Mouse (Mus musculus) hindbrain, embryonic 14.5 days (tissue): Measurements from ENCODE around the gene Pds5b. TPM values are rescaled to one million over a fixed set of nuclear protein-coding genes. Genes with fewer than 3 reads are reported as not detected.

ENCODE experiments used
- ATAC-seq: fragments of 200-750 bp; cut with Nextera tagmentation; 2 replicates; pipeline ENCODE4 v1.8.0; 2017; ENCODE audit warnings: moderate number of reproducible peaks, mild to moderate bottlenecking, moderate TSS enrichment, moderate library complexity; ENCODE audit not compliant: low FRiP score
- DNase-seq: peaks from one replicate; pipeline ENCODE4 v3.0.0-alpha.2; 2015; ENCODE audit warnings: low spot score
- H3K27ac ChIP-seq: fragments of 300-500 bp; sonication (generic); 2 replicates; pipeline ENCODE4 v1.5.1; 2014; ENCODE audit warnings: mild to moderate bottlenecking, moderate library complexity
- H3K27me3 ChIP-seq: fragments of 300-500 bp; sonication (generic); 2 replicates; pipeline ENCODE4 v1.6.1; 2014; ENCODE audit warnings: mild to moderate bottlenecking, low read length, mixed read lengths; ENCODE audit not compliant: control insufficient read depth, insufficient read depth
- H3K36me3 ChIP-seq: fragments of 300-500 bp; sonication (generic); replicated peaks from 2 replicates; pipeline ENCODE4 v1.6.1; 2014; ENCODE audit not compliant: control insufficient read depth, insufficient read depth
- H3K4me1 ChIP-seq: fragments of 300-500 bp; sonication (generic); replicated peaks from 2 replicates; pipeline ENCODE4 v1.6.1; 2014; ENCODE audit warnings: antibody characterized with exemption, low read length, mixed read lengths; ENCODE audit not compliant: control insufficient read depth, insufficient read depth
- H3K4me2 ChIP-seq: fragments of 300-500 bp; sonication (generic); replicated peaks from 2 replicates; pipeline ENCODE4 v1.6.1; 2014; ENCODE audit warnings: mild to moderate bottlenecking, moderate library complexity
- H3K4me3 ChIP-seq: fragments of 300-500 bp; sonication (generic); replicated peaks from 2 replicates; pipeline ENCODE4 v1.5.1; 2014; ENCODE audit warnings: mild to moderate bottlenecking, low read length
- H3K9ac ChIP-seq: fragments of 300-500 bp; sonication (generic); 2 replicates; pipeline ENCODE4 v1.6.1; 2014
- H3K9me3 ChIP-seq: fragments of 300-500 bp; sonication (generic); 2 replicates; pipeline ENCODE4 v1.6.1; 2016; ENCODE audit warnings: low read length; ENCODE audit not compliant: control insufficient read depth
- WGBS: fragments of 180-500 bp; shearing (Covaris S2); extraction: QIAGEN DNeasy Blood & Tissue Kit; methylation state at CpG from one replicate; pipeline ENCODE4 v1.1.7; 2014; 5-methylcytosine and 5-hydroxymethylcytosine counted together
- polyA plus RNA-seq: library from polyadenylated mRNA; unstranded; fragments of >200 nt; fragmentation: Nextera tagmentation; extraction: Ambion mirVana; gene quantifications from 2 replicates; pipeline ENCODE4 v1.2.1, GENCODE M21; 2014

The Pds5b gene
- polyA plus RNA-seq, 1 experiment from 2014 or later = 45.8 TPM

GRCm38 (mm10) chr5:150859642-150860194 lies 186.2 kb downstream of the Pds5b start:
- H3K9ac ChIP-seq = no peak overlapping the region
- H3K9me3 ChIP-seq = no peaks in the 10 kb centered on the region
- 38% methylated on average over 5 of the region's 5 CpGs for WGBS
- DNase-seq (no peak), ATAC-seq (no peak)
- no peak overlapping the region for H3K27ac ChIP-seq
- no peak overlapping the region for H3K4me3 ChIP-seq
- H3K4me1 ChIP-seq = no peaks in the 10 kb centered on the region
- no peaks in the 10 kb centered on the region for H3K36me3 ChIP-seq
- H3K27me3 ChIP-seq = no peaks in the 10 kb centered on the region
- no peak overlapping the region for H3K4me2 ChIP-seq

Other genes starting within 250 kb of the Pds5b start
- gene Zar1l, start 155.6 kb upstream of the Pds5b start, polyA plus RNA-seq = not detected in 2 replicates
- gene Brca2, start 151.1 kb upstream of the Pds5b start, polyA plus RNA-seq = 10.4 and 10.9 TPM in 2 replicates
- gene N4bp2l1, start 76.6 kb upstream of the Pds5b start, polyA plus RNA-seq = 16.6 and 17.5 TPM in 2 replicates
- gene N4bp2l2, start 7.6 kb upstream of the Pds5b start, polyA plus RNA-seq = 29.8 and 32.3 TPM in 2 replicates